Mouse (Mus musculus) lung, embryonic 15.5 days (tissue): ENCODE results near the gene Hist1h3c. TPM values are rescaled to one million over a fixed set of nuclear protein-coding genes. Genes with fewer than 3 reads are reported as not detected.
"Not testable (repeated sequence)": the region's sequence is repeated elsewhere in the genome, so short reads cannot be mapped to it uniquely, and the experiment has no call there.

Source experiments
- ATAC-seq: fragments of 200-750 bp; cut with Nextera tagmentation; 2 replicates; pipeline ENCODE4 v1.8.0; 2017; ENCODE audit warnings: moderate number of reproducible peaks, borderline replicate concordance; ENCODE audit not compliant: low FRiP score, low TSS enrichment; ENCODE audit errors: extremely low read depth
- H3K27ac ChIP-seq: fragments of 300-500 bp; sonication (generic); 2 replicates; pipeline ENCODE4 v1.5.1; 2015; ENCODE audit warnings: moderate library complexity, mild to moderate bottlenecking, inconsistent platforms
- H3K27me3 ChIP-seq: fragments of 300-500 bp; sonication (generic); 2 replicates; pipeline ENCODE4 v1.6.1; 2015; ENCODE audit warnings: inconsistent platforms
- H3K36me3 ChIP-seq: fragments of 300-500 bp; sonication (generic); 2 replicates; pipeline ENCODE4 v1.6.1; 2015; ENCODE audit warnings: inconsistent platforms
- H3K4me1 ChIP-seq: fragments of 300-500 bp; sonication (generic); 2 replicates; pipeline ENCODE4 v1.6.1; 2015; ENCODE audit warnings: inconsistent platforms
- H3K4me2 ChIP-seq: fragments of 300-500 bp; sonication (generic); 2 replicates; pipeline ENCODE4 v1.6.1; 2015; ENCODE audit warnings: inconsistent platforms, mild to moderate bottlenecking, moderate library complexity
- H3K4me3 ChIP-seq: fragments of 300-500 bp; sonication (generic); 2 replicates; pipeline ENCODE4 v1.5.1; 2015; ENCODE audit warnings: mild to moderate bottlenecking, inconsistent platforms
- H3K9ac ChIP-seq: fragments of 300-500 bp; sonication (generic); 2 replicates; pipeline ENCODE4 v1.6.1; 2015; ENCODE audit warnings: inconsistent platforms
- H3K9me3 ChIP-seq: fragments of 300-500 bp; sonication (generic); 2 replicates; pipeline ENCODE4 v1.6.1; 2016; ENCODE audit warnings: inconsistent platforms
- WGBS: fragments of 180-500 bp; shearing (Covaris S2); methylation state at CpG from one replicate; pipeline ENCODE4 v1.1.7; 2015; 5-methylcytosine and 5-hydroxymethylcytosine counted together
- polyA plus RNA-seq: library from polyadenylated mRNA; unstranded; fragments of >200 nt; fragmentation: Nextera tagmentation; extraction: Ambion mirVana; gene quantifications from 2 replicates; pipeline ENCODE4 v1.2.1, GENCODE M21; 2015

The Hist1h3c gene
- polyA plus RNA-seq, 1 experiment from 2014 or later: 13.7 TPM

DNA sequence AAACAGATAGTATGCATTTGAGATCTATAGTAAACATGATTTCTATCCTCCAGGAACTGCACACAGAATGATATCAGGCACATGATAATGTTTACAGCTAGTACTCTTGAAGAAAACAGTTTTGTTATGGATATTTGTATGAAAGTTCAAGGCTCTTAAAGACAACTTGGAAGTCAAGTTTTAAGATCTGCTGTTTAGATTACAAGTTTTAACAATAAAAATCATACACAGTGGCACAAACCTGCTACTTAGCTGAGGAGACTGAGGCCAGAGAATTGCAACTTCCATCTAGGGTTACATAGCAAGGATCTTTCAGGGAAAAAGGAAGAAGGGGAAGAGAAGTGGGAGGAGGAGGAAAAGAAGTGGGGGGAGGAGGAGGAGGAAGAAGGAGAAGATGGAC is 9.6 kb upstream of the Hist1h3c start:
- no peaks in the 10 kb centered on the region for H3K27me3 ChIP-seq
- H3K9ac ChIP-seq: no peak overlapping the region
- H3K9me3 ChIP-seq: no peaks in the 10 kb centered on the region
- no peaks in the 10 kb centered on the region for H3K36me3 ChIP-seq
- ATAC-seq: no peak
- peaks cover 25% of the 10 kb centered on the region for H3K4me1 ChIP-seq
- H3K4me2 ChIP-seq: no peak overlapping the region
- 0 out of 2 replicates have a peak overlapping the region, but pooled peaks have one; percentile 1 for H3K27ac ChIP-seq
- H3K4me3 ChIP-seq: no peak overlapping the region

DNA sequence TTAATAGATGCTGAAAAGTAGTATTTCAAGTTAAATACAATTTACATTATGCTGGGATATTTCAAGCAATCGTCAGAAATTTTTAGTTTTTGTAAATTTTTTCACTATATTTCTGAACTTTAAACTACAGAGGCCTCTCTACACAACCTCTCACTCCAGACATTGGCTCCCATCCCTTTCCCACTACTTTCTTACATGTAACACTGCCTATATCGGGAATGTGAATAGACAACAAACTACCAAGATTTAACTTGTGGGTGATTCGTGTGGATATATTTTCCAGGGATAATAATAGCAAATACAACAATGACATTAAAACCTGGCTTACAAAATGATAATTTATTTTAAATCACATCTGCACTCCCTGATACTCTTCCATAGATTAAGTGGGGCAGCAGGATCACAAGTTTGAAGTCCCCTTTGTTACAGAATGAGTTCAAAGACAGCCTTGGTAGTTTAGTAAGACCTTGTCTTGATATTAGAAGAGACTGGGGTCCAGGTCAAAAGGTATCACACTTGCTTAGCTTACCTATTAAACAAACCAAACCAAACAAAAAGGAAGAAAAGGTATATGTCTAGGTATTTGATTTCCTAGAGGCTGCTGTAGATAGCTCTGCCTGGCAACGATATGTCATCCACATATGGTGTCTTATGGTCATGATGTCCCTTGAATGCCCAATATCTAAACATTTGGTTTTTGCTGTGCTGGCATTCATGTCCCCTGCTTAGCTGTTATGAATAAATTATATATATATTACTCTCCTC is 8.1 kb upstream of the Hist1h3c start:
- Histone ChIP-seq H3K27me3 (no peaks in the 10 kb centered on the region), H3K4me1 (peaks cover 20% of the 10 kb centered on the region), H3K27ac (peak overlapping the region; percentile 87), H3K9ac (no peak overlapping the region), H3K4me3 (peak overlapping the region; percentile 39), H3K4me2 (peak overlapping the region; percentile 52), H3K36me3 (no peaks in the 10 kb centered on the region), H3K9me3 (no peaks in the 10 kb centered on the region)
- ATAC-seq: no peak
- WGBS: 37% methylated on average over 4 of the region's 4 CpGs

DNA sequence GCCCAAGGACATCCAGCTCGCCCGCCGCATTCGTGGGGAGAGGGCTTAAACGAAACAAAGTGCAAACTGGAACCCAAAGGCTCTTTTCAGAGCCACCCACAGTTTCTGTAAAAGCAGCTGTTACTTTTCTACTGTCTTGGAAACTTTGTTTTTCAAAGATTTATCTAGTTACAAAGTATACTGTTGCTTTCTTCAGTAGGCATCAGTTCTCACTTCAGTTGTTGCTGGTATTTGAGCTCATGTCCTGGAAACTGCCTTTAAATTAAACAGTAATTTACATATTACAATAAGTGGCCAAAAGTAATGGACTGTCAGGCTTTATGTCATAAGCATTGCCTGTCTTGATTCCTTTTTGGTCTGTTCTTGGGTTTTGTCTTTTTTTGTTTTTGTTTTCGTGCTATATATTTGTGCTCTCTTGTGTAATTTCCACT is 7.4 kb upstream of the Hist1h3c start:
- 3% methylated on average over 6 of the region's 6 CpGs for WGBS
- Histone ChIP-seq H3K4me2 (peak overlapping the region; percentile 52), H3K36me3 (no peaks in the 10 kb centered on the region), H3K4me1 (peaks cover 27% of the 10 kb centered on the region), H3K9ac (peak overlapping the region; percentile 54), H3K27me3 (no peaks in the 10 kb centered on the region), H3K9me3 (no peaks in the 10 kb centered on the region), H3K4me3 (peak overlapping the region; percentile 39), H3K27ac (peak overlapping the region; percentile 87)
- ATAC-seq: no peak

DNA sequence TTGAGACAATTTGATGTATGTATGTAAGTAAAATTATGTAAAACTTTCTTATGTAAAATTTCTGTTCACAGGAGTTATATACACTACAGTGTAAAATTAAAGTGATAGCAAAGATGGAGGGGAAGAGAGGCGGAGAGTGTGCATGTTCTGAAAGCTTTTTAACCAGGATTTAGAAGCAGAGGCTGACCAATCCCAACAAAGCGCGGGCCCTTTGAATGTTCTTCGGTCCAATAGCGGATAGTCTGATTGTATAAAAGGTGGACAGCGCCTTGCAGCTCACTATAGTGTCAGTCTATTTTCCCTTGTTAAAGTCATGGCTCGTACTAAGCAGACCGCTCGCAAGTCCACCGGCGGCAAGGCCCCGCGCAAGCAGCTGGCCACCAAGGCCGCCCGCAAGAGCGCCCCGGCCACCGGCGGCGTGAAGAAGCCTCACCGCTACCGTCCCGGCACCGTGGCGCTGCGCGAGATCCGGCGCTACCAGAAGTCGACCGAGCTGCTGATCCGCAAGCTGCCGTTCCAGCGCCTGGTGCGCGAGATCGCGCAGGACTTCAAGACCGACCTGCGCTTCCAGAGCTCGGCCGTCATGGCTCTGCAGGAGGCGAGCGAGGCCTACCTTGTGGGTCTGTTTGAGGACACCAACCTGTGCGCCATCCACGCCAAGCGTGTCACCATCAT is 6.8 kb upstream of the Hist1h3c start, which contains the start of gene Hist1h3b:
Hist1h3b (plus strand) TSS at position 201 of the 675 bp plus-strand sequence.
- H3K36me3 ChIP-seq, H3K27me3 ChIP-seq, H3K9me3 ChIP-seq: not testable (repeated sequence)
- under 1% methylated on average over 18 of the region's 47 CpGs for WGBS
- Histone ChIP-seq H3K9ac (peak within 1 kb of the TSS; percentile 54), H3K27ac (peak within 1 kb of the TSS; percentile 98), H3K4me2 (peak within 1 kb of the TSS; percentile 59), H3K4me3 (peak within 1 kb of the TSS; percentile 44), H3K4me1 (peaks cover 28% of the 10 kb centered on the region)
- ATAC-seq: peak; percentile 89

DNA sequence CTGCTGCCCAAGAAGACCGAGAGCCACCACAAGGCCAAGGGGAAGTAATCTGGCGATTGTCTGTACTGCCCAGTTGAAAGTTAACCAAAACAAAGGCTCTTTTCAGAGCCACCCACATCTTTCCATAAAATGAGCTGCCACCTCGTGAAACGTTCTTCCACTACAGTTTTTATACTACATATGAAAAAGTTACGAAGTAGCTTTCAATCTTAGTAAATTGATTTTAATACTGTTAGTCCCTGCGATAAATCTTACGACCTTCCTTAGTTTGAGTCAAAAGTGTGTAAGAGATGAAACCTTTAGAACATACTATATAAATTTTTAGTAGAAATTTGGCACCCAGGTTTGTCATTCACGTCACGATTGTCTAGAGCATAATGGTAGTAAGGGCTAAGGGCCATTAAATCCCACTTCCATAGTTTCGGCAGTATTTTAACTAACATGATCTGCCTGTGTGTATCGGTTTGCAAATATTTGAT is 6.1 kb upstream of the Hist1h3c start:
- peaks cover 30% of the 10 kb centered on the region for H3K4me1 ChIP-seq
- peak overlapping the region; percentile 98 for H3K27ac ChIP-seq
- H3K4me2 ChIP-seq: peak overlapping the region; percentile 59
- no peak for ATAC-seq
- no peaks in the 10 kb centered on the region for H3K9me3 ChIP-seq
- H3K9ac ChIP-seq: peak overlapping the region; percentile 44
- no peaks in the 10 kb centered on the region for H3K27me3 ChIP-seq
- H3K4me3 ChIP-seq: peak overlapping the region; percentile 44
- no peaks in the 10 kb centered on the region for H3K36me3 ChIP-seq
- WGBS: under 1% methylated on average over 11 of the region's 11 CpGs

DNA sequence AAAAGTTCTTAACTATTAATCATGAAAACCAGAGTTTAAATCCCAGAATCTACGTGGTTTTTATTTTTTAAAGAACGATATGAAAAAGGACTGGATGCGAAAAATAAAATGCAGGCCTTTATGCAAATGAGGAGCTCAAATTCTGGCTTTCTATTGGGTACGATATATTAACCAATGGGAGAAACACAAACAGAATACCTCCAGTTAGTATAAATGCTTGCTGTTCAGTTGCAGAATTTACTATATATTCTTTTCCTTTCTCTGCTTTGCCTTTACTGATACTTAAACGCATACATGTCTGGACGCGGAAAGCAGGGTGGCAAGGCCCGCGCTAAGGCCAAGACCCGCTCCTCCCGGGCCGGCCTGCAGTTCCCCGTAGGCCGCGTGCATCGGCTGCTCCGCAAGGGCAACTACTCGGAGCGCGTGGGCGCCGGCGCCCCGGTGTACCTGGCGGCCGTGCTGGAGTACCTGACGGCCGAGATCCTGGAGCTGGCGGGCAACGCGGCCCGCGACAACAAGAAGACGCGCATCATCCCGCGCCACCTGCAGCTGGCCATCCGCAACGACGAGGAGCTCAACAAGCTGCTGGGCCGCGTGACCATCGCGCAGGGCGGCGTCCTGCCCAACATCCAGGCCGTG is 5.6 kb upstream of the Hist1h3c start, which contains the start of gene Hist1h2ab:
Hist1h2ab (plus strand) TSS at position 288 of the 639 bp plus-strand sequence.
- H3K9ac ChIP-seq: peak within 1 kb of the TSS; percentile 44
- H3K4me3 ChIP-seq: peak within 1 kb of the TSS; percentile 44
- H3K4me2 ChIP-seq: peak within 1 kb of the TSS; percentile 59
- peak; percentile 44 for ATAC-seq
- H3K36me3 ChIP-seq, H3K9me3 ChIP-seq, H3K27me3 ChIP-seq: not testable (repeated sequence)
- H3K4me1 ChIP-seq: peaks cover 30% of the 10 kb centered on the region
- under 1% methylated on average over 32 of the region's 47 CpGs for WGBS
- peak within 1 kb of the TSS; percentile 98 for H3K27ac ChIP-seq

DNA sequence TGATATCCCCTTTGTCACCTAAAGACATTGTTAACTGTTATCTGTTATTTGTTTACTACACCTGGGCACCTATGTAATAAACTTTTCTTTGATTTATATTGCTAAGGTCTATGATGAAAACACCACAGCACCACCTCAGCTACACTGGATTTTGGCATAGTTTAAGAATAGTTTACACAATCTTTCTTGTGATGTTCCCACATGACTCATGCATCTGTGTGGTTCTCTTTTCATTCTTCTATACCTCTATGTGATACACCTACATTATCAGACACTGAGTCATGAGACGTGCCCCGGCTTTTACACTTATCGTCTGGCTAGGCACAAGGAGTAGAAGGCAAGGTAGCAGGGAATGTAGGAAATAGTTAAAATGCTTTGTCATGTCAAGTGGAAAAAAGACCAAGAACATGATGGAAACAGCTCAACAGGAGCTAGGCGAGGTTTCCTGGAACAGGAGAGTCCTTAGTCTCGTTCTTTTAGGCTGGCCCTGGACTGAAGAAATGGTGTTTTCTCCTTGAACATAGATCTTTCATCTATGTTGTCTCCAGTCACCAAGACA is 4.2 kb upstream of the Hist1h3c start:
- Histone ChIP-seq H3K27me3 (no peaks in the 10 kb centered on the region), H3K27ac (peak overlapping the region; percentile 87), H3K4me3 (no peak overlapping the region), H3K4me1 (peaks cover 31% of the 10 kb centered on the region), H3K4me2 (no peak overlapping the region), H3K9ac (no peak overlapping the region), H3K36me3 (no peaks in the 10 kb centered on the region), H3K9me3 (no peaks in the 10 kb centered on the region)
- ATAC-seq: no peak
- 83% methylated on average over 5 of the region's 5 CpGs for WGBS

DNA sequence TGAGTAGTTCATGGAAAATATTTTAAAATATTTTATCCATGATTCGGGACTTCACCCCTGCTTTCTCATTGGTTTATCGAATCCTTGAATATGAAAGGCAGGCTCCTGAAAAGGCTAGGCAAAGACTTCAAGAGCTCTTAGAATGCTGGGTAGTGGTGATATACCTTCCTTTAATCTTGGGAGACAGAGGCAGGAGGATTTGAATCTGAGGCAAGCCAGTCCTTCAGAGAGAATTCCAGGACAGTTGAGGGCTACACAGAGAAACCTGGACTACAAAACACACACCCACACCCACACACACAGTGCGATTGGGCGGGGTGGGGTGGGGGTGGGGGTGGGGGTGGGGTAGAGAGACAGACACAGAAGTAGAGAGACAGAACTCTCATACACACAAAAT is 2.5 kb upstream of the Hist1h3c start:
- Histone ChIP-seq H3K27me3 (no peaks in the 10 kb centered on the region), H3K4me3 (peak overlapping the region; percentile 34; the same call in 1 of the 2 replicates), H3K4me1 (peaks cover 24% of the 10 kb centered on the region), H3K9me3 (no peaks in the 10 kb centered on the region), H3K9ac (peak overlapping the region; percentile 34), H3K4me2 (peak overlapping the region; percentile 63), H3K36me3 (no peaks in the 10 kb centered on the region), H3K27ac (peak overlapping the region; percentile 98)
- 2% methylated on average over 4 of the region's 4 CpGs for WGBS
- no peak for ATAC-seq

DNA sequence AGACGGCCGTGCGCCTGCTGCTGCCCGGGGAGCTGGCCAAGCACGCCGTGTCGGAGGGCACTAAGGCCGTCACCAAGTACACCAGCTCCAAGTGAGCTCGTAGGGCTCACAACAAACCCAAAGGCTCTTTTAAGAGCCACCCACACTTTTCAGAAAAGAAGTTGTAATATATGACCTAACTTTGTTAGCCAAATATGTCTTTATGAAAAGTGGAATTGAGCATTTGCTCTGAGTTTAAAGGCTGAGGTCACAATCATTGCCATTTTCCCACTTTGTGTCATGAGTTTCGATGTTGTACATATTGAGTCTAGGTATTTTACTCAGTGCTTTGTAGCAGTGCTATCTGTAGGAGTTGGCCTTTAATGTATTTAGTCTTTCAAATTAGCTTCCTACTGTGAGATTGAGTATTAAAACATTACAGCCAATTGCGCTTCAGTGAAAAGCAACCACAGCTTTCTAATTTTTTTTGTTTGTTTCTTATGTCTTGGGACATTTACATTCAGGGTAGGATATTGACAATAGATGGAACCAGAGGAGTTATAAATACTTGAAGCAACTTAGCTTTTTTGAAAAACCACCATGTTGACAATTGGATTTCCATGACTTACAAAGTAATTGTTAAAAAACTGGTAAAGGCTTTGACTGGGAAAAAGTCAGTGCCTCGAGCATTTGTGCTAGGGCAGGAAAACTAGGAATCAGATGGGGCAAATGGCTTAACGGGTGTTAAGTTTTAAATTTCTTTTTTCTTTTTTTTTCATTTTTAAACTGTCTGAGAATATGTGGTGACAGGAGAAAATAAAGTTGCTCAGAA is 1.9 kb upstream of the Hist1h3c start:
- ATAC-seq: peak; percentile 5; the same call in 1 of the 2 replicates
- peak overlapping the region; percentile 59 for H3K9ac ChIP-seq

DNA sequence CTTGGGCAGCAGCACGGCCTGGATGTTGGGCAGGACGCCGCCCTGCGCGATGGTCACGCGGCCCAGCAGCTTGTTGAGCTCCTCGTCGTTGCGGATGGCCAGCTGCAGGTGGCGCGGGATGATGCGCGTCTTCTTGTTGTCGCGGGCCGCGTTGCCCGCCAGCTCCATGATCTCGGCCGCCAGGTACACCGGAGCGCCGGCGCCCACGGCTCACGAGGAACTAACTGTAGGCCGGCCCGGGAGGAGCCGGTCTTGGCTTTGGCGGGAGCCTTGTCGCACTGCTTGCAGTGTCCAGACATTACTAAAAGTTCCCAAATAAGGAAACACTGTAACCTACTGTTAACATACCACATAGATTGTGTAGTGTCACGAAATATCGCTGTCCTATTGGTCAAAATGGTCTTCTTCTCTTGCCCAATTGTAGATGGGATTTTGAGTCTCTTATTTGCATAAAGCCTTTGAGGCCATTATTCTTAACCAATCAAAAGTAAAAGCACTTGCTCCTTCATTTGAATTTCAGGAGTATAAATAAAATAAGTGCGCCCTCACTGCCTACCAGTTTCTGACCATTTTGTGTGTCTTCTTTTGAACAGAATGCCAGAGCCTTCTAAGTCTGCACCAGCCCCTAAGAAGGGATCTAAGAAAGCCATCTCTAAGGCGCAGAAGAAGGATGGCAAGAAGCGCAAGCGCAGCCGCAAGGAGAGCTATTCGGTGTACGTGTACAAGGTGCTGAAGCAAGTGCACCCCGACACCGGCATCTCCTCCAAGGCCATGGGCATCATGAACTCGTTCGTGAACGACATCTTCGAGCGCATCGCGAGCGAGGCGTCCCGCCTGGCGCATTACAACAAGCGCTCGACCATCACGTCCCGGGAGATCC is 1.0 kb upstream of the Hist1h3c start, which contains the start of gene Hist1h2bb:
Hist1h2bb (plus strand) TSS at position 534 of the 880 bp plus-strand sequence.
- WGBS: under 1% methylated on average over 36 of the region's 58 CpGs
- H3K36me3 ChIP-seq, H3K27me3 ChIP-seq, H3K9me3 ChIP-seq: not testable (repeated sequence)
- peak within 1 kb of the TSS; percentile 98 for H3K27ac ChIP-seq
- H3K4me3 ChIP-seq: peak within 1 kb of the TSS; percentile 36
- H3K4me2 ChIP-seq: peak within 1 kb of the TSS; percentile 63
- peak within 1 kb of the TSS; percentile 59 for H3K9ac ChIP-seq
- peak; percentile 93 for ATAC-seq
- peaks cover 21% of the 10 kb centered on the region for H3K4me1 ChIP-seq

More for the DNA sequence above, 1.9 kb upstream of the Hist1h3c start:
- Histone ChIP-seq H3K27me3 (no peaks in the 10 kb centered on the region), H3K4me3 (peak overlapping the region; percentile 34), H3K4me2 (peak overlapping the region; percentile 63), H3K4me1 (peaks cover 21% of the 10 kb centered on the region), H3K9me3 (no peaks in the 10 kb centered on the region), H3K27ac (peak overlapping the region; percentile 98), H3K36me3 (no peaks in the 10 kb centered on the region)
- WGBS: 4% methylated on average over 10 of the region's 13 CpGs
